Mouse (Mus musculus) neural tube, embryonic 11.5 days (tissue): ENCODE data around the gene Ceacam5. TPM values are rescaled to one million over a fixed set of nuclear protein-coding genes. Genes with fewer than 3 reads are reported as not detected.

ENCODE experiments used
- ATAC-seq: fragments of 200-750 bp; cut with Nextera tagmentation; 2 replicates; pipeline ENCODE4 v1.8.0; 2017; ENCODE audit warnings: moderate number of reproducible peaks, mild to moderate bottlenecking, moderate TSS enrichment, moderate library complexity; ENCODE audit not compliant: insufficient read depth, low FRiP score, low TSS enrichment
- DNase-seq: peaks from one replicate; pipeline ENCODE4 v3.0.0-alpha.2; 2015; ENCODE audit warnings: low spot score
- H3K27ac ChIP-seq: fragments of 300-500 bp; sonication (generic); 2 replicates; pipeline ENCODE4 v1.5.1; 2014; ENCODE audit warnings: low read depth, mild to moderate bottlenecking, low read length
- H3K27me3 ChIP-seq: fragments of 300-500 bp; sonication (generic); 2 replicates; pipeline ENCODE4 v1.6.1; 2014; ENCODE audit warnings: mild to moderate bottlenecking, low read length, mixed read lengths; ENCODE audit not compliant: control insufficient read depth, insufficient read depth
- H3K36me3 ChIP-seq: fragments of 300-500 bp; sonication (generic); 2 replicates; pipeline ENCODE4 v1.6.1; 2014; ENCODE audit warnings: mild to moderate bottlenecking, low read length, moderate library complexity, mixed read lengths; ENCODE audit not compliant: control insufficient read depth, insufficient read depth
- H3K4me1 ChIP-seq: fragments of 300-500 bp; sonication (generic); 2 replicates; pipeline ENCODE4 v1.6.1; 2014; ENCODE audit warnings: low read length, mixed read lengths; ENCODE audit not compliant: control insufficient read depth, insufficient read depth
- H3K4me2 ChIP-seq: fragments of 300-500 bp; sonication (generic); 2 replicates; pipeline ENCODE4 v1.6.1; 2014; ENCODE audit warnings: low read depth, mild to moderate bottlenecking, moderate library complexity
- H3K4me3 ChIP-seq: fragments of 300-500 bp; sonication (generic); 2 replicates; pipeline ENCODE4 v1.5.1; 2014; ENCODE audit warnings: low read depth, low read length
- H3K9ac ChIP-seq: fragments of 300-500 bp; sonication (generic); 2 replicates; pipeline ENCODE4 v1.6.1; 2014; ENCODE audit warnings: mild to moderate bottlenecking, low read length
- H3K9me3 ChIP-seq: fragments of 300-500 bp; sonication (generic); 2 replicates; pipeline ENCODE4 v1.6.1; 2016; ENCODE audit warnings: low read length; ENCODE audit not compliant: control insufficient read depth
- WGBS: fragments of 180-500 bp; shearing (Covaris S2); extraction: QIAGEN DNeasy Blood & Tissue Kit; methylation state at CpG from one replicate; pipeline ENCODE4 v1.1.7; 2014; 5-methylcytosine and 5-hydroxymethylcytosine counted together
- polyA plus RNA-seq: library from polyadenylated mRNA; unstranded; fragments of >200 nt; fragmentation: Nextera tagmentation; extraction: Ambion mirVana; gene quantifications from 2 replicates; pipeline ENCODE4 v1.2.1, GENCODE M21; 2014

Gene Ceacam5
- polyA plus RNA-seq, result not detected in 2 replicates

DNA sequence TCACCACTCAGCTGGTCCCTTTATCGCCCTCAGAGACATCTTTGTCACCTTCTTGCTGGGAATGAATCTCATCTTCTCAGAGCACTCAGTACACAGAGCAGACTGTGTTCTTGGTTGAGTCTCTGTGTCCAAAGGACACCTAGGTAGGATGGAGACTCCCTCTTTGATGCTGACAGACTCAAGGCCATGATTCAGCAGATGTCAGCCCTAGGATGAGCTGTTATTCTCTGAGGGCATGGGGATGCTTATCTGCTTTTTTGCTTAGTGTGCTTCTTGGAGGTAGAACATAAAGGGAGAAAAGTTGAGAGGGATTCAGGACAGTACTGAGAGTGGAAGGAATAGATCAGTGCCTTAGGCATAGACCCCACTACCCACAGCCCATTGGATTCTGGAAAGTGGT lies at the start of gene Ceacam5:
TSS of gene Ceacam5 (plus strand) at position 301 of the 400 bp plus-strand sequence.
- DNase-seq, result no peak
- H3K9ac ChIP-seq, result no peak within 1 kb of the TSS
- 54% methylated on average over 1 of the region's 1 CpGs for WGBS
- no peak for ATAC-seq
- H3K27ac ChIP-seq, result no peak within 1 kb of the TSS
- no peaks in the 10 kb centered on the region for H3K4me1 ChIP-seq
- H3K36me3 ChIP-seq, result no peaks in the 10 kb centered on the region
- no peak within 1 kb of the TSS for H3K4me3 ChIP-seq
- H3K4me2 ChIP-seq, result no peak within 1 kb of the TSS
- peaks cover 24% of the 10 kb centered on the region; the same call in 1 of the 2 replicates for H3K9me3 ChIP-seq
- H3K27me3 ChIP-seq, result no peaks in the 10 kb centered on the region

Other genes starting within 250 kb of the Ceacam5 start
- not detected in 2 replicates for gene Ceacam14, start 99.4 kb downstream of the Ceacam5 start, polyA plus RNA-seq
- gene Gm5155, start 158.5 kb downstream of the Ceacam5 start, polyA plus RNA-seq, result not detected in 2 replicates